Mouse (Mus musculus): ENCODE results near the gene Ankrd36. TPM values are rescaled to one million over a fixed set of nuclear protein-coding genes. Genes with fewer than 3 reads are reported as not detected.

Gene Ankrd36
- polyA plus RNA-seq, 1 experiment from 2014 or later, result 1.9 TPM

DNA sequence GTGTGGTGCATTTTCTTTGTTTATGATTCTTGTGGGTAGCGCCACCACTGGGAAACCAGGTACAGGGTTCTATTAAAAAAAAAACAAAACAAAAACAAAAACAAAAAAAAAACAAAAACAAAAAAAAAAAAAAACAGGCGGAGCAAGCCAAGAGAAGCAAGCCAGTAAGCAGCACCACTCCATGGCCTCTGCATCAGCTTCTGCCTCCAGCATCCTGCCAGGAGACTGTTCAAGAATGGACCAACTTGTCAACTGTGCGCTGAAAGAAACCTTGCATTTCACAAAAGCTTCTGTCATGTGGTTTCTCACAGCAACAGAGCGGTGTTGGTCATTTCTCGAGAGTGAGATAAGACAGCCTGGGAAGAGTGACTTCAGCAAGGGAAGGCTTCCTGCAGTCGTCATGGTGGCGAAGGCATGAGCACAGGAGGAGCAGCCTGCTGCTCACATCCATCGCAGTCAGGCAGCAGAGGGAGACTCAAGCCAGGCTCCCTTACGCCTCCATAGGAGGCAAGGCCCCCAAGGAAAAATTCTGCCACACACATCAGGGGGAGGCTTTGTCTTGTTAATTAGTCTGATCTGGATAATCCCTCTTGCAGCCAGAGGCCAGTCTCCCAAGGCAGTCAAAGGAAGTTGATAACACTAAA, 6.7 kb upstream of the Ankrd36 start:
- no peaks in the 10 kb centered on the region for H3K27me3 ChIP-seq (ENCODE audit: insufficient read depth, low read length)
- no peak for TF ChIP-seq EP300 (IDR thresholded peaks at IDR 0.05; ENCODE audit: low read depth)
- TF ChIP-seq CTCF (IDR thresholded peaks at IDR 0.05; ENCODE audit: low read depth), result 0 out of 2 replicates have a peak, but pooled peaks have one; percentile 16
- ATAC-seq (no peak), DNase-seq (peak; percentile 11)
- H3K27ac ChIP-seq (ENCODE audit: low read depth), result no peak overlapping the region
- H3K4me3 ChIP-seq (ENCODE audit: low read depth, low read length), result no peak overlapping the region
- H3K36me3 ChIP-seq (replicated peaks; ENCODE audit: insufficient read depth, low read length), result no peaks in the 10 kb centered on the region
- 48% methylated on average over 9 of the region's 9 CpGs for WGBS (ENCODE audit: insufficient replicate concordance)
- H3K4me1 ChIP-seq (ENCODE audit: insufficient read depth), result no peaks in the 10 kb centered on the region; the same call in none of the 2 replicates
- no peaks in the 10 kb centered on the region for H3K9me3 ChIP-seq (ENCODE audit: low read length)
- no peak overlapping the region for H3K4me2 ChIP-seq (ENCODE audit: low read depth, low read length)
- no peak overlapping the region for H3K9ac ChIP-seq (replicated peaks)

DNA sequence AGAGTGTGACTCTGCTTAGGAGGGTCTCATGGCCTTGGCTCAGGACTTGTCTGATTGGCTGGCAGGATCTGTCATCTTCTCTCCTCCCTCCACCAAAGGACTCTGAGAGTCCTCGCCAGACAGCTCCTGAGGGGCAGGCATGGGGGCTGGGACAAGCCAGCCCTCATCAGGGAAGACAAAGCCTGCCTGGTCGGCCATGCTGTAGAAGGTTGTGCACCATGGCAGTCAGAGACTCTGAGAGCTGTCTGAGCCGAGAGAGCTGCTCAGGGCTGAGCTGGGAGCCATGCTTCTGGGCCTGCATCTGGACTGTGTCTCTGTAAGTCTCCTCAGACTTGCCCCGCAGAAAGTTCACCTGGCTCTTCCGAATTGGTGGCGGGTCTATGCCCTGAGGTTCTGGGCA, 5.6 kb upstream of the Ankrd36 start:
- Histone ChIP-seq H3K27ac (ENCODE audit: low read depth) (no peak overlapping the region), H3K4me3 (ENCODE audit: low read depth, low read length) (no peak overlapping the region), H3K9ac (replicated peaks) (no peak overlapping the region), H3K4me1 (ENCODE audit: insufficient read depth) (no peaks in the 10 kb centered on the region; the same call in 1 of the 2 replicates), H3K27me3 (ENCODE audit: insufficient read depth, low read length) (no peaks in the 10 kb centered on the region), H3K36me3 (replicated peaks; ENCODE audit: insufficient read depth, low read length) (no peaks in the 10 kb centered on the region), H3K4me2 (ENCODE audit: low read depth, low read length) (no peak overlapping the region), H3K9me3 (ENCODE audit: low read length) (no peaks in the 10 kb centered on the region)
- DNase-seq (peak; percentile 8), ATAC-seq (no peak)
- WGBS (ENCODE audit: insufficient replicate concordance), result 75% methylated on average over 6 of the region's 6 CpGs
- no peak for TF ChIP-seq CTCF (IDR thresholded peaks at IDR 0.05; ENCODE audit: low read depth)
- TF ChIP-seq EP300 (IDR thresholded peaks at IDR 0.05; ENCODE audit: low read depth), result no peak

DNA sequence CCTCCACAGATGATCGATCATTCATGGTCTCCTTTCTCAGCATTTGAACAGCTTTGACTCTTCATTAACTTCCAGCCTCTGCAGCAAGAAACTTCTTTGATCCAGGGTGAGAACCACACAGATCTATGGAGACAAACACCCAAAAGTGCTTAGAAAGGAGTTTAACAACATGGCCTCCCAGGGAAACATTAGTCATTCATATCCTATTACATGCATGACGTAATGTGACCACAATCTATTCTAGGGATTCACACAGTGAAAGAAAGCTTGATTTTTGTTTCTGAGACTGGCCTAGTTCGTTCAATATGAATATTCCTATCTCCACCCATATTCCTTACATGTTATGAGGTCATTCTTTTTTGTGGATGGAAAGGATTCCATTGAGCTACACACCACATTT, 3.9 kb upstream of the Ankrd36 start:
- H3K27ac ChIP-seq (ENCODE audit: low read depth), result no peak overlapping the region
- TF ChIP-seq EP300 (IDR thresholded peaks at IDR 0.05; ENCODE audit: low read depth) (no peak), CTCF (IDR thresholded peaks at IDR 0.05; ENCODE audit: low read depth) (no peak)
- WGBS (ENCODE audit: insufficient replicate concordance), result 75% methylated on average over 3 of the region's 3 CpGs

DNA sequence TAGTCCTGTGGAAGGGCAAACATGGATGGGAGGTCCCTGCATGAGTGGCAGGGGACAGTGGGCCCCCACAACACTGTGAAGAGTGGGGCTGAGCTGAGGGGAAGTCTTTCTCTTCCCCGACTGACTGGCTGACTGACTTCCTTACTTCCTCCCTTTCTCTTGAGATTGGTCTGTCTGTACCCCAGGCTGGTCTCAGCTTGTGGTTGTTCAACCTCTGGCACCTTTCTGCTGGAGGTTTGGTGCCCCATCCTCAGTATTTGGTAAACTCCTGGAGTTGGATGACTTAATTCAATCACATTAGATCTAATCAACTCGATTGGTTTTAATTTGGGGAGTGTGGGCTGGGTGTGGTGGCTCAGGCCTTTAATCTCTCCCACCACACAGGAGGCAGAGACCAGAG, 3.0 kb upstream of the Ankrd36 start:
- Histone ChIP-seq H3K27me3 (ENCODE audit: insufficient read depth, low read length) (no peaks in the 10 kb centered on the region), H3K4me2 (ENCODE audit: low read depth, low read length) (no peak overlapping the region), H3K36me3 (replicated peaks; ENCODE audit: insufficient read depth, low read length) (no peaks in the 10 kb centered on the region), H3K9ac (replicated peaks) (no peak overlapping the region), H3K4me3 (ENCODE audit: low read depth, low read length) (no peak overlapping the region), H3K9me3 (ENCODE audit: low read length) (no peaks in the 10 kb centered on the region), H3K4me1 (ENCODE audit: insufficient read depth) (no peaks in the 10 kb centered on the region; the same call in 1 of the 2 replicates), H3K27ac (ENCODE audit: low read depth) (no peak overlapping the region)
- ATAC-seq (no peak), DNase-seq (no peak)
- TF ChIP-seq CTCF (IDR thresholded peaks at IDR 0.05; ENCODE audit: low read depth) (no peak), EP300 (IDR thresholded peaks at IDR 0.05; ENCODE audit: low read depth) (no peak)
- 30% methylated on average over 2 of the region's 2 CpGs for WGBS (ENCODE audit: insufficient replicate concordance)

More for the DNA sequence above, 3.9 kb upstream of the Ankrd36 start:
- no peak overlapping the region for H3K4me3 ChIP-seq (ENCODE audit: low read depth, low read length)
- H3K9ac ChIP-seq (replicated peaks), result no peak overlapping the region
- no peaks in the 10 kb centered on the region for H3K9me3 ChIP-seq (ENCODE audit: low read length)
- DNase-seq (no peak), ATAC-seq (no peak)
- no peaks in the 10 kb centered on the region for H3K36me3 ChIP-seq (replicated peaks; ENCODE audit: insufficient read depth, low read length)
- no peaks in the 10 kb centered on the region; the same call in 1 of the 2 replicates for H3K4me1 ChIP-seq (ENCODE audit: insufficient read depth)
- no peaks in the 10 kb centered on the region for H3K27me3 ChIP-seq (ENCODE audit: insufficient read depth, low read length)
- no peak overlapping the region for H3K4me2 ChIP-seq (ENCODE audit: low read depth, low read length)

DNA sequence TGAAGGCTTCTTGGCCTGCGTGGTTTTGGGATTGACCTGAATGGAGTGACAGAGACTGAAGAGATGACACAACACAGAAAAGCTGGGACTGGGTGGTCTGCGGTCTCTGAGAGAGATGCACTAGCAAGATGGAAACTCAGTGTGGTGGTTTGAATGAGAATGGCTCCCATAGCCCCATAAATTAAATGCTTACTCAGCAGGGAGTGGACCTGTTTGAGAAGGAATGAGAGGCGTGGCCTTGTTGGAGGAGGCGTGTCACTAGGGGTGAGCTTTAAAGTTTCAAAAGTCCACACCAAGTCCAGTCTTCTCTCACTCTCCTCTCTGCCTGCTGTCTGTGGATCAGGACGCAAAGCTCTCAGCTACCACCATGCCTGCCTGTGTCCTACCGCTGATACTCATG, 1.8 kb upstream of the Ankrd36 start:
- Histone ChIP-seq H3K4me2 (ENCODE audit: low read depth, low read length) (no peak overlapping the region), H3K36me3 (replicated peaks; ENCODE audit: insufficient read depth, low read length) (no peaks in the 10 kb centered on the region), H3K4me1 (ENCODE audit: insufficient read depth) (peaks cover 7% of the 10 kb centered on the region), H3K9ac (replicated peaks) (no peak overlapping the region), H3K27ac (ENCODE audit: low read depth) (no peak overlapping the region), H3K9me3 (ENCODE audit: low read length) (no peaks in the 10 kb centered on the region), H3K4me3 (ENCODE audit: low read depth, low read length) (no peak overlapping the region), H3K27me3 (ENCODE audit: insufficient read depth, low read length) (no peaks in the 10 kb centered on the region)
- DNase-seq, result no peak
- ATAC-seq, result no peak
- WGBS (ENCODE audit: insufficient replicate concordance), result 93% methylated on average over 6 of the region's 6 CpGs
- TF ChIP-seq EP300 (IDR thresholded peaks at IDR 0.05; ENCODE audit: low read depth) (no peak), CTCF (IDR thresholded peaks at IDR 0.05; ENCODE audit: low read depth) (no peak)

DNA sequence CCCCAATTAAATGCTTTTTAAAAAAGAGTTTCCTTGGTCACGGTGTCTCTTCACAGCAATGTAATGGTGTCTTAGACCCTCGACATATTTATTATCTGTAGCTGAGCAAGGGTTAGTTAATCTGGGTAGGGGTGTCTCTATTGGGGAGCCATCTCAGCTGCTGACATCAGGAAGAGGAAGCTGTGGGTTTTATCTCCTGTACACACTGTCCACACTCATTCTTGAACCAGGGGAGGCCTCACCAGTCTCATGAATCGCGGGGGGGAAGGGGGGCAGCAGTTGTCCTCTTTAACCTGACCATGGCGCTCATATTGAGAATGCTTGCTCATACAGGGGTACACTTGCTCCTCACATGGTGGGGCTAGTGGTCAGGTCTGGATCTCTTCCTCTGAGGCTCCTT, 1.4 kb upstream of the Ankrd36 start:
- TF ChIP-seq EP300 (IDR thresholded peaks at IDR 0.05; ENCODE audit: low read depth), result no peak
- TF ChIP-seq CTCF (IDR thresholded peaks at IDR 0.05; ENCODE audit: low read depth), result no peak
- H3K27me3 ChIP-seq (ENCODE audit: insufficient read depth, low read length), result no peaks in the 10 kb centered on the region
- no peak overlapping the region for H3K4me3 ChIP-seq (ENCODE audit: low read depth, low read length)
- ATAC-seq (peak; percentile 38; the same call in 1 of the 2 replicates), DNase-seq (no peak)
- 44% methylated on average over 5 of the region's 5 CpGs for WGBS (ENCODE audit: insufficient replicate concordance)
- H3K9me3 ChIP-seq (ENCODE audit: low read length), result no peaks in the 10 kb centered on the region
- H3K36me3 ChIP-seq (replicated peaks; ENCODE audit: insufficient read depth, low read length), result no peaks in the 10 kb centered on the region
- peaks cover 10% of the 10 kb centered on the region for H3K4me1 ChIP-seq (ENCODE audit: insufficient read depth)
- no peak overlapping the region for H3K4me2 ChIP-seq (ENCODE audit: low read depth, low read length)
- H3K9ac ChIP-seq (replicated peaks), result no peak overlapping the region
- no peak overlapping the region for H3K27ac ChIP-seq (ENCODE audit: low read depth)
